Mouse (Mus musculus) gastrocnemius, postnatal 10 days (tissue): ENCODE data around the gene Olfr1175-ps. TPM values are rescaled to one million over a fixed set of nuclear protein-coding genes. Genes with fewer than 3 reads are reported as not detected.

ENCODE experiments used
- DNase-seq: peaks from one replicate; pipeline ENCODE4 v3.0.0; 2021; ENCODE audit warnings: mixed read lengths
- long read RNA-seq, 2 experiments: library from polyadenylated mRNA; stranded (forward); transcript quantifications; one replicate each; pipeline ENCODE4 v2.0.0; 2021
- total RNA-seq, 2 experiments: library from RNA; stranded (reverse); gene quantifications; 2 replicates each; pipeline ENCODE4 v1.2.3; 2021

Gene Olfr1175-ps
- not detected for total RNA-seq
- long read RNA-seq, experiment 1: 0 reads
- long read RNA-seq, experiment 2: 0 reads

- DNase-seq: no peak
These were observed at the start of gene Olfr1175-ps for GRCm38 (mm10) chr2:88327115-88327514. Olfr1175-ps (minus strand) TSS chr2:88327215.

DNA sequence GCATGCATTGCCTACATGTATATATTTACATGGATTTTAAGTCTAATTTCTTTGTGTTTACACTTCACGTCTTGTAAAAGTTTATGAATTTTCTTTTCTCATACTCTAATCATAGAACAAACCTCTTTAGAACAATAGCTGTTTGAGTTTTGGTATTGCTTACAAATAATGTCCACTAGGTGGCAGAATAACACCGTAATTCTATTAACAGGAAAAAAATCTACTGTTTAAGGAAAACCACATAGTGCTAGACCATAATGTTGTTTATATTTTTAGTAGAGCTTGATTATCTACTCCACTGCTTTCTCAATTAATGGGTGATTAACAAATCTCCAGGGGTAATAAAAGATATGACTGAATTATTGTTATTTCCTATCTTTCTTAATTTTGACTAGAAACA is 29.3 kb upstream of the Olfr1175-ps start:
- no peak for DNase-seq

DNA sequence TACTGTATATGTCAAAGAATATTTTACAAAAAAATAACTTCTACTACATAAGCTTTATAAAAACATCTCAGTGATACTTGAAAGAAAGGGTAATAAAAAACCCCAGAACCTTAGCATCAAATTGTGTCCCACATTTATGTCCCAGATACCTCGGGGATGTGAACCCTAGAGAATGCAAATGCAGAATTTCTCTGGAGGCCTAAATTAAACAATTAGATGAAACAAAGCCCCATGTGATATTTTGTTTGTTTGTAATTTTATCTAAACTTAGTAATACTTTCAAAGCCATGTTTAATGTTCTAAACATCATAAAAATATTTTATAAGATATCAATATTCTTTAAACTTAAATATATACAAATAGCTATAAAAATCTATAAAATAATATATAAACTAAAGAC is 19.4 kb upstream of the Olfr1175-ps start, which contains the start of gene Olfr1177-ps:
Gene Olfr1177-ps (minus strand): TSS at position 101 of the 400 bp plus-strand sequence.
- DNase-seq: no peak

DNA sequence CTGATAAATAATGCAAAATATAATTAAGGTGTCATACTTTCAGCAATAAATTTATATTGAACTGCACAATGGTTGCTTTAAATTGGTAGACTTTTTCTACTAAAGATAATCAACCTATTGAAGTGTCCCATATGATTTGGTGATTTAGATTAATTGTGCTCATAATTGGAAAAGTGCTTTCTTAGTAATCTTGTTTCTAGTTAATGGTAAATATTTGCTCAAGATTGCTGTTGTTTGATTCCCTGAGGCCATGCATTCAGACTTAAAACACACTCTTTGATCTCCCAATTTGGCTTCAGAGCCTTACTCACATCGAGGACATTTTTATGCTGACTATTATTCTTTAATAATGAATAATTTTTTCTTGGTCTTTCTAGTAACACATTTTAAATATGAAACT is 9.4 kb upstream of the Olfr1175-ps start, which contains the start of gene Olfr1176:
Gene Olfr1176 (plus strand): TSS at position 301 of the 400 bp plus-strand sequence.
- DNase-seq: no peak

- DNase-seq: no peak
These were observed 12.0 kb downstream of the Olfr1175-ps start, which contains the start of gene Olfr1174-ps for GRCm38 (mm10) chr2:88315035-88315434. Olfr1174-ps (minus strand) TSS chr2:88315135.

- no peak for DNase-seq
These were observed 47.2 kb downstream of the Olfr1175-ps start, which contains the start of gene Olfr1173 for GRCm38 (mm10) chr2:88279775-88280174. Olfr1173 (minus strand) TSS chr2:88279875.

Other genes starting within 250 kb of the Olfr1175-ps start
- not detected for gene Olfr1164, start 233.2 kb downstream of the Olfr1175-ps start, total RNA-seq
- not detected for gene Olfr1166, start 198.9 kb downstream of the Olfr1175-ps start, total RNA-seq
- not detected for gene Olfr1167, start 172.0 kb downstream of the Olfr1175-ps start, total RNA-seq
- gene Olfr1168, start 145.3 kb downstream of the Olfr1175-ps start, total RNA-seq: not detected
- gene Olfr1170, start 98.9 kb downstream of the Olfr1175-ps start, total RNA-seq: not detected
- not detected for gene Olfr1173, start 47.3 kb downstream of the Olfr1175-ps start, total RNA-seq
- gene Olfr1174-ps, start 12.1 kb downstream of the Olfr1175-ps start, total RNA-seq: not detected
- not detected for gene Olfr1176, start 9.5 kb upstream of the Olfr1175-ps start, total RNA-seq
- gene Olfr1177-ps, start 19.3 kb upstream of the Olfr1175-ps start, total RNA-seq: not detected
- gene Olfr1178, start 59.8 kb upstream of the Olfr1175-ps start, total RNA-seq: not detected
- not detected for gene Olfr1179, start 79.2 kb upstream of the Olfr1175-ps start, total RNA-seq
- not detected for gene Olfr1180, start 91.9 kb upstream of the Olfr1175-ps start, total RNA-seq
- not detected for gene Olfr1181, start 99.0 kb upstream of the Olfr1175-ps start, total RNA-seq
- not detected for gene Gm13757, start 121.9 kb upstream of the Olfr1175-ps start, total RNA-seq
- not detected for gene Olfr1183, start 127.7 kb upstream of the Olfr1175-ps start, total RNA-seq
- gene Olfr1184, start 156.4 kb upstream of the Olfr1175-ps start, total RNA-seq: not detected
- gene Olfr1185-ps1, start 166.1 kb upstream of the Olfr1175-ps start, total RNA-seq: not detected
- gene Olfr1186, start 191.3 kb upstream of the Olfr1175-ps start, total RNA-seq: not detected
- not detected for gene Olfr1188, start 229.7 kb upstream of the Olfr1175-ps start, total RNA-seq